Mouse (Mus musculus) ES-E14 (cell line): Measurements from ENCODE around the gene Fcrl5.

ENCODE experiments used
- HCFC1 ChIP-seq: IDR thresholded peaks from 2 replicates; pipeline ENCODE4 v1.6.1; 2012; ENCODE audit warnings: low read length, inconsistent platforms, borderline replicate concordance; ENCODE audit not compliant: insufficient read depth
- MAFK ChIP-seq: IDR thresholded peaks from 2 replicates; pipeline ENCODE4 v1.6.1; 2014; ENCODE audit warnings: mild to moderate bottlenecking, low read depth, low read length, inconsistent platforms; ENCODE audit not compliant: insufficient read depth
- ZC3H11A ChIP-seq: IDR thresholded peaks from 2 replicates; pipeline ENCODE4 v1.6.1; 2012; ENCODE audit warnings: low read depth, mild to moderate bottlenecking, inconsistent platforms, low read length, borderline replicate concordance

DNA sequence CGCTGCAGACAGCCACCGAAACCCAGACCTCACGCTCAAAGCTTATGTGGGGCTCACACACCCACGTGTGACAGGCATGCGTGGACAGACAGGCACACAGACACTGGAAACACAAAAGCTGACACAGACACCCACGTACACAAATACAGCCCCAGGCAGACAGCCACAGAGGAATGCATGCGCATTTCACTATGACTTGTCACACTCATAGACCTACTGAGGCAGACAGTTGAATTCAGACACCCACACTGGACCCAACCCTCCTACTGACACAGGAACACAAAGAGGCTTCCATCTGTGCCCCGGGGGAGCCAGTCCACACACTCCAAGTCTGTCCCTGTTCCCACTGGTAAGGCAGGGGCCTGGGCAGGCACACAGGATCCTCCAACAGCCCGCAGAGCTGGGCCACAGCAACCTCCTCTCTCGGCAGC lies 110.7 kb downstream of the Fcrl5 start:
- TF ChIP-seq ZC3H11A (no peak), MAFK (no peak), HCFC1 (no peak)
